Mouse (Mus musculus): ENCODE measurements around the gene Zbtb11. TPM values are rescaled to one million over a fixed set of nuclear protein-coding genes. Genes with fewer than 3 reads are reported as not detected.

Gene Zbtb11
- polyA plus RNA-seq, 1 experiment from 2014 or later: 24.5 TPM

GRCm38 (mm10) chr16:55986001-55986400 lies 12.3 kb downstream of the Zbtb11 start:
- Histone ChIP-seq H3K36me3 (ENCODE audit: control insufficient read depth, insufficient read depth, low read length) (peaks cover 33% of the 10 kb centered on the region), H3K27me3 (ENCODE audit: control insufficient read depth, insufficient read depth, low read length) (no peaks in the 10 kb centered on the region), H3K4me3 (ENCODE audit: low read length) (no peak overlapping the region), H3K4me1 (ENCODE audit: control insufficient read depth, insufficient read depth, low read length) (no peaks in the 10 kb centered on the region), H3K9me3 (ENCODE audit: control insufficient read depth, low read length) (no peaks in the 10 kb centered on the region), H3K4me2 (replicated peaks; ENCODE audit: low read depth, low read length) (no peak overlapping the region), H3K9ac (ENCODE audit: low read depth, low read length) (no peak overlapping the region), H3K27ac (ENCODE audit: low read depth, low read length) (no peak overlapping the region)
- ATAC-seq (ENCODE audit: low FRiP score, low TSS enrichment): no peak
- 91% methylated on average over 3 of the region's 3 CpGs for WGBS

GRCm38 (mm10) chr16:55990311-55990710 lies 16.6 kb downstream of the Zbtb11 start:
- WGBS: 90% methylated on average over 4 of the region's 4 CpGs
- H3K4me3 ChIP-seq (ENCODE audit: low read length): no peak overlapping the region
- no peak overlapping the region for H3K27ac ChIP-seq (ENCODE audit: low read depth, low read length)
- H3K9me3 ChIP-seq (ENCODE audit: control insufficient read depth, low read length): no peaks in the 10 kb centered on the region
- no peak for ATAC-seq (ENCODE audit: low FRiP score, low TSS enrichment)
- H3K4me1 ChIP-seq (ENCODE audit: control insufficient read depth, insufficient read depth, low read length): no peaks in the 10 kb centered on the region
- no peak overlapping the region for H3K4me2 ChIP-seq (replicated peaks; ENCODE audit: low read depth, low read length)
- H3K9ac ChIP-seq (ENCODE audit: low read depth, low read length): no peak overlapping the region
- H3K36me3 ChIP-seq (ENCODE audit: control insufficient read depth, insufficient read depth, low read length): peaks cover 40% of the 10 kb centered on the region
- H3K27me3 ChIP-seq (ENCODE audit: control insufficient read depth, insufficient read depth, low read length): no peaks in the 10 kb centered on the region

GRCm38 (mm10) chr16:55994235-55994634 lies 20.6 kb downstream of the Zbtb11 start:
- peaks cover 52% of the 10 kb centered on the region for H3K36me3 ChIP-seq (ENCODE audit: control insufficient read depth, insufficient read depth, low read length)
- 93% methylated on average over 2 of the region's 2 CpGs for WGBS
- no peak for ATAC-seq (ENCODE audit: low FRiP score, low TSS enrichment)

GRCm38 (mm10) chr16:56006798-56007197 lies 33.1 kb downstream of the Zbtb11 start:
- H3K27me3 ChIP-seq (ENCODE audit: control insufficient read depth, insufficient read depth, low read length): no peaks in the 10 kb centered on the region
- no peak overlapping the region for H3K4me3 ChIP-seq (ENCODE audit: low read length)
- no peak overlapping the region for H3K9ac ChIP-seq (ENCODE audit: low read depth, low read length)
- H3K9me3 ChIP-seq (ENCODE audit: control insufficient read depth, low read length): no peaks in the 10 kb centered on the region
- ATAC-seq (ENCODE audit: low FRiP score, low TSS enrichment): no peak
- WGBS: 93% methylated on average over 11 of the region's 11 CpGs
- H3K36me3 ChIP-seq (ENCODE audit: control insufficient read depth, insufficient read depth, low read length): peaks cover 51% of the 10 kb centered on the region
- H3K27ac ChIP-seq (ENCODE audit: low read depth, low read length): no peak overlapping the region
- no peaks in the 10 kb centered on the region for H3K4me1 ChIP-seq (ENCODE audit: control insufficient read depth, insufficient read depth, low read length)
- no peak overlapping the region for H3K4me2 ChIP-seq (replicated peaks; ENCODE audit: low read depth, low read length)

More at GRCm38 (mm10) chr16:55994235-55994634, 20.6 kb downstream of the Zbtb11 start:
- Histone ChIP-seq H3K27me3 (ENCODE audit: control insufficient read depth, insufficient read depth, low read length) (no peaks in the 10 kb centered on the region), H3K4me1 (ENCODE audit: control insufficient read depth, insufficient read depth, low read length) (no peaks in the 10 kb centered on the region), H3K27ac (ENCODE audit: low read depth, low read length) (no peak overlapping the region), H3K4me2 (replicated peaks; ENCODE audit: low read depth, low read length) (no peak overlapping the region), H3K9ac (ENCODE audit: low read depth, low read length) (no peak overlapping the region), H3K9me3 (ENCODE audit: control insufficient read depth, low read length) (no peaks in the 10 kb centered on the region), H3K4me3 (ENCODE audit: low read length) (no peak overlapping the region)

GRCm38 (mm10) chr16:56008862-56009261 lies 35.2 kb downstream of the Zbtb11 start:
- ATAC-seq (ENCODE audit: low FRiP score, low TSS enrichment): no peak
- H3K27me3 ChIP-seq (ENCODE audit: control insufficient read depth, insufficient read depth, low read length): no peaks in the 10 kb centered on the region
- no peak overlapping the region for H3K27ac ChIP-seq (ENCODE audit: low read depth, low read length)
- H3K4me1 ChIP-seq (ENCODE audit: control insufficient read depth, insufficient read depth, low read length): no peaks in the 10 kb centered on the region
- no peak overlapping the region for H3K4me2 ChIP-seq (replicated peaks; ENCODE audit: low read depth, low read length)
- H3K9me3 ChIP-seq (ENCODE audit: control insufficient read depth, low read length): no peaks in the 10 kb centered on the region
- no peak overlapping the region for H3K4me3 ChIP-seq (ENCODE audit: low read length)
- no peak overlapping the region for H3K9ac ChIP-seq (ENCODE audit: low read depth, low read length)
- WGBS: 88% methylated on average over 1 of the region's 1 CpGs
- H3K36me3 ChIP-seq (ENCODE audit: control insufficient read depth, insufficient read depth, low read length): peaks cover 42% of the 10 kb centered on the region

- H3K36me3 ChIP-seq (ENCODE audit: control insufficient read depth, insufficient read depth, low read length): peaks cover 31% of the 10 kb centered on the region
- H3K27ac ChIP-seq (ENCODE audit: low read depth, low read length): no peak overlapping the region
- ATAC-seq (ENCODE audit: low FRiP score, low TSS enrichment): peak; percentile 68
- no peaks in the 10 kb centered on the region for H3K9me3 ChIP-seq (ENCODE audit: control insufficient read depth, low read length)
- H3K9ac ChIP-seq (ENCODE audit: low read depth, low read length): no peak overlapping the region
- H3K4me1 ChIP-seq (ENCODE audit: control insufficient read depth, insufficient read depth, low read length): no peaks in the 10 kb centered on the region
- H3K4me2 ChIP-seq (replicated peaks; ENCODE audit: low read depth, low read length): no peak overlapping the region
- 84% methylated on average over 10 of the region's 10 CpGs for WGBS
- no peaks in the 10 kb centered on the region for H3K27me3 ChIP-seq (ENCODE audit: control insufficient read depth, insufficient read depth, low read length)
- H3K4me3 ChIP-seq (ENCODE audit: low read length): no peak overlapping the region
These were observed 39.4 kb downstream of the Zbtb11 start for GRCm38 (mm10) chr16:56012789-56013743.

GRCm38 (mm10) chr16:56014076-56014475 lies 40.4 kb downstream of the Zbtb11 start:
- H3K4me3 ChIP-seq (ENCODE audit: low read length): no peak overlapping the region
- no peak for ATAC-seq (ENCODE audit: low FRiP score, low TSS enrichment)
- no peak overlapping the region for H3K4me2 ChIP-seq (replicated peaks; ENCODE audit: low read depth, low read length)
- H3K4me1 ChIP-seq (ENCODE audit: control insufficient read depth, insufficient read depth, low read length): no peaks in the 10 kb centered on the region
- no peak overlapping the region for H3K27ac ChIP-seq (ENCODE audit: low read depth, low read length)
- WGBS: 71% methylated on average over 7 of the region's 7 CpGs
- H3K9me3 ChIP-seq (ENCODE audit: control insufficient read depth, low read length): no peaks in the 10 kb centered on the region
- H3K9ac ChIP-seq (ENCODE audit: low read depth, low read length): no peak overlapping the region
- H3K36me3 ChIP-seq (ENCODE audit: control insufficient read depth, insufficient read depth, low read length): peaks cover 38% of the 10 kb centered on the region
- H3K27me3 ChIP-seq (ENCODE audit: control insufficient read depth, insufficient read depth, low read length): no peaks in the 10 kb centered on the region

- H3K27ac ChIP-seq (ENCODE audit: low read depth, low read length): no peak overlapping the region
- no peaks in the 10 kb centered on the region for H3K27me3 ChIP-seq (ENCODE audit: control insufficient read depth, insufficient read depth, low read length)
- peaks cover 47% of the 10 kb centered on the region for H3K36me3 ChIP-seq (ENCODE audit: control insufficient read depth, insufficient read depth, low read length)
- WGBS: 94% methylated on average over 7 of the region's 7 CpGs
- no peaks in the 10 kb centered on the region for H3K4me1 ChIP-seq (ENCODE audit: control insufficient read depth, insufficient read depth, low read length)
- no peak overlapping the region for H3K4me2 ChIP-seq (replicated peaks; ENCODE audit: low read depth, low read length)
- no peak overlapping the region for H3K4me3 ChIP-seq (ENCODE audit: low read length)
- no peak for ATAC-seq (ENCODE audit: low FRiP score, low TSS enrichment)
- H3K9me3 ChIP-seq (ENCODE audit: control insufficient read depth, low read length): no peaks in the 10 kb centered on the region
- H3K9ac ChIP-seq (ENCODE audit: low read depth, low read length): no peak overlapping the region
These were observed 46.0 kb downstream of the Zbtb11 start for GRCm38 (mm10) chr16:56019660-56020059.

- WGBS: 29% methylated on average over 12 of the region's 12 CpGs
- peak overlapping the region; percentile 98 for H3K9ac ChIP-seq (ENCODE audit: low read depth, low read length)
- H3K27me3 ChIP-seq (ENCODE audit: control insufficient read depth, insufficient read depth, low read length): no peaks in the 10 kb centered on the region
- no peak overlapping the region for H3K27ac ChIP-seq (ENCODE audit: low read depth, low read length)
- no peak for ATAC-seq (ENCODE audit: low FRiP score, low TSS enrichment)
- H3K4me3 ChIP-seq (ENCODE audit: low read length): peak overlapping the region; percentile 94
- no peaks in the 10 kb centered on the region for H3K9me3 ChIP-seq (ENCODE audit: control insufficient read depth, low read length)
- peaks cover 11% of the 10 kb centered on the region for H3K4me1 ChIP-seq (ENCODE audit: control insufficient read depth, insufficient read depth, low read length)
- peaks cover 25% of the 10 kb centered on the region; the same call in 1 of the 2 replicates for H3K36me3 ChIP-seq (ENCODE audit: control insufficient read depth, insufficient read depth, low read length)
- peak overlapping the region; percentile 63 for H3K4me2 ChIP-seq (replicated peaks; ENCODE audit: low read depth, low read length)
These were observed 54.4 kb downstream of the Zbtb11 start for GRCm38 (mm10) chr16:56027854-56028629.
